Mouse (Mus musculus) urinary bladder, postnatal 25 days (tissue): Measurements from ENCODE around the gene Kctd7.

Source experiments
- DNase-seq: peaks from one replicate; pipeline ENCODE4 v3.0.0; 2022; ENCODE audit warnings: low spot score

Kctd7 gene

DNA sequence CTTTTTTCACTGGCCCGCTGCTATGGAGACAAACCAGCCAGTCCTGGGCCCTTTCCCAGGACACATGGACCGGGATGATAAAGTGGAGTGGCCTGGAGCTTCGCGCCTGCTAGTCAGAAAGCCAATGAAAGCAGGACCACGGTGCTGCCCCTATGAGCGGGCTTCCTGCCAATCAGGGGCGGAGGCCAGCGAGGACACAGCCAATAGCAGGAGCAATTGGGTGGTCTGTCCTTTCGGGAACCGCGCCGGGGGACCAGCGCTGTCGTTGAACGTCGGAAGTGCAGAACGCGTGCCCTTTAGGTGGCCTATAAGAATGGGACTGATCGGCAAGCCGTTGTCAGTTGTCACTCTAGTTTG, 706 bp upstream of the Kctd7 start:
- peak; percentile 27 for DNase-seq

DNA sequence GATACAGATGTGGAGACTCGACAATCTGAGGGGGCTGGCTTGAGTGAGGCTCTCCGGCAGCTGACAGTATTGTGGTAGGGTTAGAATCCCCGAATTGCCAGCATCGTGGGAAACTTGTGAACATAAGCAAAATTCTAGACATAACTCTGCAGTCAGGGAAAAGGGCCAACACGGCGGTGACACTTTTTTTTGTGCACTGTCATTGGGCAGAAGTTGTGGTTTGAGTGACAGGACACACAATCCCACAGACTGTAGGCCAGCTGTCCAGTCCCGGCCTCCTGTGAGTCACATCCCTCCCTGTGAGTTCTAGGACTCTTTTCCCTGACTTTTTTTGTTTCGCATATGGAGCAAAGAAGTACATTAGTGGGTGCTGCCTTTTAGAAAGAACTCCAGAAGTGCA, 1.3 kb downstream of the Kctd7 start:
- no peak for DNase-seq

DNA sequence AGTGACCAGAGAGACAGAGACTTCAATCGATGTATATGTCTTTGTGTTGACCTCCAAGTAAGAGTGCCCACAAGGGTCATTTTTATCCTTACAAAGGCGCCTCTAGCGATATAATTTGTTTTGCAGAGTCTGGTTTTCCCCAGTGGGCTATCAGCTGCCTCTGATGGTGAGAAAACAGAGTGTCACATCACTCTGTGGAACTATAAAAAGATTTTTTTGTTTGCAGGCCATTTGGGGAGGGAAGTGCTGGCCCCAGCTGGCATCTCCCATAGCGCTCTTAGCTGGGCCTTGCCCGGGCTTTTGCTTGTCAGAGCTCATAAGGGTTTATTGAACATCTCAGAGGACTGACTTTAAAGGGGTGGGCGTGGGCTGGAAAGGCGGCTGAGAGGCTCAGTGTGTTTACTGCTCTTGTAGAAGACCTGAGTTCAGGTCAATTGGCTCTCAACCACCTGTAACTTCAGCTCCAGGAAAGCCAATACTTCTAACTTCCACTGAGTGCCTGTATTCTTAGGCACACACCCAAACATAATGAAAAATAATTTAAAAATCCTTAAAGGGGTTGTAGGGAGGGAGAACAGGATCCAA, 5.2 kb downstream of the Kctd7 start:
- DNase-seq: no peak

DNA sequence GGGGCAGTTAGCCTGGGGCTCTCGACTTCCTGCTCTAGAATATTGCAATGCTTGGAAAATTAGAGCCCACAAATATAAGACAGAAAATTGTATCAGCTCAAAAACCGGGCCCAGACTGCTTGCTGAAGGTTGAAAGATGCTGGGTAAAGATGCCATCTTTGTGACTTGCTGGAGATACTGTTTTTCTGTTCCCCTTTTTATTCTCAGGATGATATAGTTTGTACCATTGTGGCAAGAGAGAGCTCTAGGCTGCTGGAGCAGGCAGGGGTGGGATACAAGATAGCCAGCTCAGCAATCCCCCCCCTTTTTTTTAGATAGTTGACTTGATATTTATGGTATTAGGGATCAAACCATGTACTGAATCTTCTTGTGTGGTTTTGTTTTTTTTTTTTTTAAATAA, 9.6 kb downstream of the Kctd7 start:
- no peak for DNase-seq

DNA sequence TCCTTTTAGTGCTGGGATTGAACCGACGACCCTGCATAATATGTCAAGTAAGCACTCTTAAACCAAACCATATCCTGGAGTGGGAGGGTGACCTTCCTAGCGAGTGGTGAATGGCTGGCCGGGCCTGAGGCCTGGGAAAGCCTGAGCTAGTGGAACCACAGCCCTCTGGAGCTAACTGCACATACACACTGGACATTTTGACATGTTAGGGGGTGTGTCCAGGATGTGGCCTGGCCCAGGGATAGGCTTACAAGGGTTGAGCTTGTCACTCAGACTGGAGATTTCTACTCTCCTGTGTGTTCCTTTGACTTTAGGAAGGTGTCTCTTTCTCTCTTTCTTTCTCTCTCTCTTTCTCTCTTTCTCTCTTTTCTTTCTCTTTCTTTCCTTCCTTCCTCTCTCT, 13.9 kb downstream of the Kctd7 start:
- no peak for DNase-seq

DNA sequence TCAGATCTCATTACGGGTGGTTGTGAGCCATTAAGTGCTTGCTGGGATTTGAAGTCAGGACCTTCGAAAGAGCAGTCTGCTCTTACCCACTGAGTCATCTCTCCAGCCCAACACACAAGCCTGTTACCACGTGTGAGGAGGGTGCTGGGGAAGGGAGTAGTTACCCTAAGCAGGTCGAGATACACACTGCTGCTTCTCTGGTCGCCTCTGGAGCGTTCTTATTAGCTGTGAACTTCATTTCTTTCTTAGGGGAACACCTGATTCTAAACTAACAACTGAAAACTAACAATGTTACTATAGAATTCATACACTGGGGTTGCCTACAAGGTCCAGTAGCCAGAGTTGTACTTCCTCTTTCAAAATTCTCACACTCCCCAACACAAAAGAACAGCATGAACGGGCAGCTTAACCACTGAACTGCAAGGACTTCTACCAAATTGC, 15.1 kb downstream of the Kctd7 start:
- DNase-seq: no peak

DNA sequence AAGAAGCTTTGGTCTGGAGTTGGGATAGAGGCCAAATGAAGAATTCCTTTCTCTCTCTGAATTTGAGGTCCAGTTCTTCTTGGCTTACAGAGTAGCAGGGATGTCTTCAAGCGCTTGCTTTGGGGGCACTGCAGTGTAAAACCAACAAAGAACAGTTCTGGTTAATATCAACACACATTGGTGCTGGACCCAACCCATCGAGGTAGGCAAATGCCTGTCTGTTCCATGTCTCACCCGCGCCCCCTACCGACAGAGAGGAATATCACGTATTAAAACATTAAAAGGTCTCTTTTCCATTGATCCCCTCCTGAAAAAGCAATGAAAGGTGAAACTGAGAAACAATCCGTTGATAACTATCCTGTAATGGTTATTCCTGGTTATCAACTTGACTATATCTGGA, 19.0 kb downstream of the Kctd7 start:
- DNase-seq: peak; percentile 86

DNA sequence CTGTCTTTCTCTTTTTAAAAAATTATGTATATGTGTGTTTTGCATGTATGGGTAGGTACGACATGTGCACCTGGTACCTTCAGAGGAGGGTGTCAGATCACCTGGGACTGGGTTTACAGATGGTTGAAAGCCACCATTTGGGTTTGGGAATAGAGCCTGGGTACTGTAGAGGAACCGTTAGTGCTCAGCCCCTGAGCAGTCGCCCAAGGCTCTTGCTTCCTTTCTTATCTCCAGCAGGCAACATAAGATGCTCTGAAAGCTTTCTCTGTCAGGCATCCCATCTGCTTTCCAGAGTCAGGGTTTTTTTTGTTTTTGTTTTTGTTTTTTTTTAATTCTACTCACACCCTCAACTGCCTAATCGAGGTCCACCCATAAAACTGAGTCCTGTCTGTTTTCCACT, 20.6 kb downstream of the Kctd7 start:
- no peak for DNase-seq

DNA sequence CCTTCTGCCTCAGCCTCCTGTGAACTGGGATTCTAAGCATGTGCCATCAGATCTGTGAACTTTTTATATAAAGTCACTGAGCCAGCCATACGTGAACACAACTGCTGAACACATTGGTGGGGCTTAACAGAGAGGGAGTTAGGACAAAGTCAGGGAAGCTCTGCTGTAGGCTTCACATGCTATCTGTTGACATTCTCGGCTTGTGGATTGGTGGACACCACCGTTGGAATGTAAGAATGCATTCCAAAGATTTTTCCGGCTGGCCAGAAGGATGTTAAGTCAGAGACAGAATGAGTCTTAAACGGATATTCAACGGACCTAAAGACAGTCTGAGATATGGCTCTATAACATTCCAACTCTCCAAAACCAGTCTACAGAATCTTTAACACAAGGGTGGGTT, 24.4 kb downstream of the Kctd7 start:
- DNase-seq: no peak

DNA sequence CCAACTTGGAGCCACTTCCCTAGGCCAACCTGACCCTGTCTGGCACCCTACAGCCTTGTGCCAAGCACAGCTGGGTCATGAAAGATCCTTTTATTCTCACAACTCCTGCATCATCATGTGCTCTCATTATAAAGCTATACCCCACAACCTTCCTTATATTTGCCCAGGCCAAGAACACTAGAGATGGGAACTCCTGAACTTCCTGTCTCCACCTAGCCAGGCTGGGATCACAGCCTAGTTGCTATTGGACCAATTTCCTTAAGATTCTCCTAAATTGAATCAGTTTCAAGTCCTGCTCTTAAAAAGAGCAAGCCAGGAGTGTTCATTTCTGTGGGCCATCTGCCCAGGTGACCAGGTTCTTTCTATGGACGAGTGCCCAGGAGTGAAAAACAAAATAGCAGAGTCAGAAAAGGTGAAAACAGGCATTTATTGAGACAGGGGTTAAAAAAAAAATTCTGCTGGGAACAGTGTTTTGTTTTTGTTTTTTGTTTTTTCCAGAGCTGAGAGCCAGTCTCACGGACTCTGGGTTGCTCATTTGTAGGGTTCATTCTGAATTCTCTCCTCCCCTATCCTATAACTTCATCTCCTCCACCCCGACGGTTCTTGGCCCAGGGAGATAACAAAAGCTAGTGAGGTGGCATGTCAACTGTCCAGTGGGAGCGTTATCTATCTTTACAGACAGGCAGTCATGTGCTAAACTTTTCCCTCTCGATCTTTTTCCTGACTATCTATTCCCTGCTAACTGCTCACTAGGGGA, 26.2 kb downstream of the Kctd7 start:
- no peak for DNase-seq

DNA sequence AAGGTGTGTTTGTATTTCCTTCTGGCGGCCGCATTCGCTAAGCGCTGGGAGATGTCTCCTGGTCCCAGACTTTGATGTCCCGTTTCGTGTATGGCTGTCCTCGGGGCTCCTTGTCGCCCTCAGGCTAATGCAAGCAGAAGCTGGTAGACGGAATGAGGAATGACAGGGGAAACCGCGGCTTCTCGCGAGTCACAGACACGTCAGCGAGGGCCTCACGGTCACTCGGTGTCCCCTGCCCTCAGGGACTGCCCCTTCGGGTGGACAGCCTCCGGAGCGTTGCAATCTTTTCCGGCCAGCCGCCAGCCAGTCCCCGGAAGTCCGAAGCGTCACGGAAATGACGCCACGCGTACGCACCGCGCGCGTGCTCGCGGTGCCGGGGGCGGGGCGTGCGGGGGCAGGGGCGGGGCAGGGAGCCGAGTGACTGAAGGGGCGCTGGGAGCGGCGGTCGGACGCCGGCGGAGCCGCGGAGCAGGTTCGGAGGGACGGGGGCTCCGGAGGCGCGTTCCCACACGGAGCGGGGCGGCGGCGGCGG, 26.8 kb downstream of the Kctd7 start, which contains the start of gene Rabgef1:
TSS of gene Rabgef1 (plus strand) at position 376 of the 532 bp plus-strand sequence.
- DNase-seq: peak; percentile 92

DNA sequence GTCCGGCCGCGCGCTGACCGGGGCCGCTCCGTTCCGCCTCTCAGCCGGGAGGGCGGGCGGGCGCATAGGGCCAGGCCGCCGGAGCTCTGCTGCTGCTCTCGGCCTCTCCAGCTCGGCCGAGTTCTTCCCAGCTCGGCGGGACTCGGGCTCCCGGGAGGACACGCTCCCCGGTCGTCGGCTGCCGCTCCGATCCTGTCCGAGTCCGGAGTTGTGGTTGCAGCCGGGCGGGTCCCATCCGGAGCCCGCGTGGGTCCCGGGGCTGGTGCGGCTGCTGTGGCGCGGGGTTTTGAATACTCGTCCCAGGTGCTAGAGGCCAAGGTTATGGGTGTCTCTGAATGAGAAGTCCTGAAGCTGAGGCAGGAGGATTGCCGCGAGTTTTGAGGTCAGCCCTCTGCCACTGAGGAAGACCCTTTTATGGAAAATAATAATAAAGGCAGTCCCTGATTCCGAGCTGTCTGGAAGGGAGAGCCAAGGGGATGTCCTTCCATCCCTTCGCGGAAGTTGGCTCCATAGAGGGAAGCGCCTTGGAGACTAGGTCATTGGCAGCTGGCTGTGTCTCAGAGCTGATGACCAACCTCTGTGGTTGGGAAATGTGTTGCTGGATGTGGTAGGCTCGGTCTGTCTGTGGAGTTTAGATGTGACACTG, 27.4 kb downstream of the Kctd7 start:
- DNase-seq: peak; percentile 42

DNA sequence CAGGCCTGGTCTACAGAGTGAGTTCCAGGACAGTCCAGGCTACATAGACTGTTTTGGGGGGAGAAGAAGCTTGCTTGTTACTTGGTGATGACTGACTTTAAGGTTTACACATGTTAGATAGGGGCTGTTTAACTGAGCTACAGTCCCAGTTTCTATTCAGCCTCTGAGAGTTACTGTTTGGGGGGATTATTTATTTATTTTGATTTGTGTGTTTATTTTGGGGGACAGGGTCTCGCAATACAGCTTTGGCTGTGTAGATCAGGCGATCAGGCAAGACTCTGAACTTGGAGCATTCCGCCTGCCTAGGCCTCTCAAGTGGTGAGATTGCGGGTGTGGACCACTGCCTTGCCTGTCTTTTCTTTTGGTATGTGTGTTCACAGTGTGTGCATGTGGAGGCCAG, 28.4 kb downstream of the Kctd7 start:
- no peak for DNase-seq

DNA sequence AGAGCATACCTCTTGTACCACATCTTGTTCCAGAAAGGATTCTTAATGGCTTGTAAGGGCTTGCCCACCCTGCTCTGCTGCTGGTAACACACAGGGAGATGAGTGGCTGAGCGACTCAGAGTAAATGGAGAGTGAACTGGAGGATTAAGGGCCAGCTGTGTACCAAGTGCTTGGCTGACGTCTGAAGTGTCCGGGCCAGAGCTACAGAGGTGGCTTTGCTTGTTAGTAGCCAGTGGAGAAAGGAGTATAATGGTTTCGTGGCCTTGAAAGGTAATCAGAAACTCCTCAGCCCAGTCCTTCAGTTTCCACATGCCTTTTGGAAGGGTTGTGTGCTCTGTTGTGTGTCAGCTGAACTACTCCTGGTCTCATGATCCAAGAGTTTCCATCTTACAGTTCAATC, 33.2 kb downstream of the Kctd7 start:
- no peak for DNase-seq

DNA sequence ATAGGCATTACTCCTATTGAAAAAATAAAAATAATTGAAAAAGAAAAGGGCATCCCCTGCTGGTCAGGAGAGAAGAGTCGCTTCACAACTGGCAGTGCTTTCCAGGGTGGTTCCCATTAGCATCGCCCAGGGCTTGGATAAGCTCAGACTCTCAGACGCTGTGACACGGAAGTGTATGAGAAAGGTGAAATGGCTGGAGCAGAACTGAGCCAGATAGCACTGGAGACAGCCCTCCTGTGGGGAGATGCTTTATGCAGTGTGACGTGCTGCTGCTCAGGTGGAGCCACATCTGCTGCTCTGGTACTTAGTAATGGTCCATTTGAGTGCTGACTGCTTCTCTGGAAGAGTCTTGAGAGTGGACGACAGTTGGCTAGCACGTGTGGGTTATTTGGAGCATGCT, 35.7 kb downstream of the Kctd7 start:
- no peak for DNase-seq

DNA sequence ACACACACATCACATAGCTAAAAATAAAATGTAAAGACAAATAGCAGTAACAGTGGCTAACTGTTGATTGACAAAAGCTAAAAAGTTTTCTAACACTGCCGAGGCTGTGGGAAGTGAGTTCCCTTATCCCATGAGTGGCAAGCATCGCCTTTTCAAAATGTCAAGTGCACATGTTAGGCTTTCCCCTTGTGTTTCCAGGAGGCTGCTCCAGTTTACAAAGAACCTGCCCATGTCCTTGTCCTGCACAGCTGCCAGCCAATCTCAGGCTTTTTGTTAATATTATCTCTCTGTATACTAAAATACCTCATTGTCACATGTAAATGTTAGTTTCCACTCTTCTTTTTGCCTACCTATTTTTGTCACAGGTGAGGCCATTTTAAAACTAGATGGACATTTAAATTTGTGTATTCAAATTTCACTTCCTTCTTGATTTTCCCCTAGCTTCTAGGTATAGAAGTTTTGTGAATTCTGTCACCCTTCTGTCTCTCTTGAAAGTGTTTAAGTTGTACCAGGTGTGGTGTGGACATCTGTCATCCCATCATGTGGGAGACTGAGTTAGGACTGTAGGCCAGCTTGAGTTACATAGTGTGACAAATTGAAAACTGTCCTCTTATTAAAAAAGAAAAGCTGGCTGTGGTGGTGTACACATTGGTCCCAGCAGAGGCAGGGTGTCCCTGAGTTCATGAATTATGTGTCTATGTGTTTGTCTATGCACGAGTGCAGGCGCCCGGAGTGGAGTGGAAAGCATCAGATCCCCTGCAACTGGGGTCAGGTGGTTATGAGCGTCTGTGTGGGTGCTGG, 37.3 kb downstream of the Kctd7 start:
- DNase-seq: no peak

DNA sequence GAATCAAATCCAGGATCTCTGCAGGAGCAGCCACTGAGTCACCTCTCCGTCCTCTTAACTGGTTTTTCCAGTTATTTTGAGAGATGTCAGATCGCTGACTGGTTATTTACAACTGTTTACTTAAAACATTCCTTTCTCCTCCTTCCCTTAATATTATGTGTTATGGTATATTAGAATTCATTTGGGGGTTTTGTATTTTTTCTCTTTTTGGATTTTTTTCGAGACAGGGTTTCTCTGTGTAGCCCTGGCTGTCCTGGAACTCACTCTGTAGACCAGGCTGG, 37.8 kb downstream of the Kctd7 start:
- DNase-seq: no peak

DNA sequence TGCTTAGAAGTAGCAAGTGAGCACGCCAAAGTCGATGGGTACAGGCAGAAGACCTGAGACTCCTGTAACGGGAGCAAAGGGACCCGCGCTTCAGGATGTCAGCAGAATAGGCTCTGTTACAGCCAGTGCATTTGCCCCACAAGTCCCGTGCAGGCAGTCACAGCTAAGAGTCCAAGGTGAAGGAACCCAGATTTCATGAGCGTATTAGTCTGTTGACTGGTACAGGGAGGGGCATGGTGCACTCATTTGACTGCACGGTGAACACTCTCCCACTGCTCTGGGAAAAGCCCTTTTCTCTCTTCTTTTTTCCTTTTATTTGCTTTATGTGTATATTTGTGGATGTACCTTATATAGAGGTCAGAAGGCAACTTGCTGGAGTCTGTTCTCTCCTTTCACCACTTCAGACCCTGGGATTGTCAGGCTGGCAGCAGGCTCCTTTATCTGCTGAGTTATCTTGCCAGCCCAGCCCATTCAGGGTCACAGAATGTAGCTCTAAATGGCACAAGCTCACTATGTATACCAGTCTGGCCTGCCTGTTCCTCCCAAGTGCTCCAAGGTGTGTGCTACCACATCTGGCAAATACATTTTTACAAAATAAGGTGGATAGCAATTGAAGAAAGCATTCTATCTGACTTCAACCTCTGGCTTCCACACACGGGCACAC, 39.7 kb downstream of the Kctd7 start:
- DNase-seq: no peak

DNA sequence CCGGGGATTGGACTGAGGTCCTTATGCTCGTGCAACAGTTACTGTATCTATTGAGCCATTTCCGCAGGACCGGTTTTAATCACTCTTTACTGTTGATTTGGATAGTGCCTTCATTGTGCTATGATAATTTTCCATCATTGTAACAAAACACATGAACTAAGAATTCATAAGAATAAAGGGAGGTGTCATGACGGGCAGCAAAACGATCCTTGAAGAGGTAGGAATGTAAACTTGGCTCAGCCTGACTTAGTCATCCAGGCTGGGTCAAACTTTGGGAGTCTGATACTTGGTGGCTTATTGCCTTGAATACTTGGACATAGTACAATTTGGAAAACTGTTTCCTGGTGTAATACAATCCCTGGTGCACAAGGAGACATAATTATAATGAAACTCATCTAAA, 40.7 kb downstream of the Kctd7 start:
- DNase-seq: no peak

DNA sequence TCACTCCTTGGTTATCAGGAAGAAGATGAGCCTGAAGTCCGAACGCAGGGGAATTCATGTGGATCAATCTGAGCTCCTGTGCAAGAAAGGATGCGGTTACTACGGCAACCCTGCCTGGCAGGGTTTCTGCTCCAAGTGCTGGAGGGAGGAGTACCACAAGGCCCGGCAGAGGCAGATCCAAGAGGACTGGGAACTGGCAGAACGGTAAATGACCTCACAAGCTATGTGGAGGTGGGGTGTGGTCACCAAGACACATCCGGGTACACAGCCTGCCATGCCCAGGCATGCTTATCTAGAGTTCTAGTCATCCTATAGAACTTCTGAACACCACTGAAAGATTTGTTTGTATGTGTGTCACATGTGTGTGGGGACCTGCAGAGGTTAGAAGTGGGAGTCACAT, 42.7 kb downstream of the Kctd7 start:
- DNase-seq: peak; percentile 34

DNA sequence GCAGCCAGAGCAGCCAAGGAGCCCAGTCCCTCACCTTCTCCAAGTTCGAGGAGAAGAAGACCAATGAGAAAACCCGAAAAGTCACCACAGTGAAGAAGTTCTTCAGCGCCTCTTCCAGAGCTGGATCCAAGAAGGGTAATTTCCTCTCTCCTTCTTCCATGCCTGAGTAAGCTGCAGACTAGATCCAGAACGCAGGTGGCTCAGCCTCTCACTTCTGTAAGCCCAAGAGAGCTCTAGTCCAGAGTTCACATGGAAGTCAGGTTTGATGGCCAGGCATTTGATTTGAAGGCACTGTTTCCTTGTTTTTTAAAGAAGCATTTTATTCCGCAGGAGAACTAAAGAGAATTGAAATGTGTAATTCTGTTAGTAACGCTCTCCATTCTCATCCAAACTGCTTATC, 46.2 kb downstream of the Kctd7 start:
- DNase-seq: no peak

DNA sequence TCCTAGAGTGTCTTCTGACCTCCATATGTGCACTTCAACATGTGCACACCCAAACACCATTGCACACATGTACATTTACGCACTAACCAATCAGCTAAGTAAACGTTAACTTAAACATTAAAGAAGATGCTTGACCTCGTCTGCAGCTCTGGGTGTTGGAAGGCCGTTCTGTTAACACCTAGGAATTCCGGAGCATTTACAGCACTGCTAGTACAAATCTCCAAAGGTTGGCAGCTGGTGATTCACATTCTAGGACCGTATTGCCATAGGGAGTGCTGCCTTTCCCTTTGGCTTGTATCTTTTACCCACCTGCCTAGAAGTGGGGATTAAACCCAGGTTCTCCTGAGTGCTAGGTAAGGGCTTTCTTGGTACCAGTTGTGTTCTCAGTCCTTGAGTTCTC, 47.2 kb downstream of the Kctd7 start:
- DNase-seq: no peak
